Mouse (Mus musculus) erythroblast, embryonic 14.5 days (primary cell): ENCODE measurements around the gene Aatk.

Experiments used
- GATA1 ChIP-seq: IDR thresholded peaks from 2 replicates; pipeline ENCODE4 v1.6.1; 2012; ENCODE audit warnings: low read length, inconsistent platforms, mixed read lengths
- TAL1 ChIP-seq: IDR thresholded peaks from 3 replicates; pipeline ENCODE4 v1.6.1; 2012; ENCODE audit warnings: low read length, inconsistent platforms, mixed read lengths

GRCm38 (mm10) chr11:120045839-120046552, 971 bp downstream of the Aatk start:
- TF ChIP-seq GATA1 (no peak), TAL1 (no peak)
